Mouse (Mus musculus): ENCODE results near the gene Tmem45a2.

DNA sequence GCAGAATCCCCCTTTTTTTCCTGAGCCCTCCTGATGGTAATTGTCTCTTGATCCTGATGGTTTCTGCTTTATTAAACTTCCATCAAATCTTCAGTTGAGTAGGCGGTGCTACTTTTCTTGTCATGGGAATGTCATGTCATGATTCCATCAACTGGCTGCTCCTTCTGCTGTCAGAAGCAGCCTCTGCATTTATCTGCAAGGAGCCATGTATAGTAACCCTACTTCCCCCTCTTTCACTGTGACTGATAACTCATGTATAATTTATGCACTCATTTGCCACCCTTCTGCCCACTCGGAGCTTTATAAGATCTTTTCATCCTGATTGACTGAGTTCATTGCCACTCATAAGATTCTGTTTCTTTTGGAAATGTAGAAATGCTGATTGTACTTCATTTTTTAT lies 46.4 kb upstream of the Tmem45a2 start:
- TF ChIP-seq MAFK (IDR thresholded peaks at IDR 0.05; ENCODE audit: insufficient read depth, low read depth, low read length) (no peak), ZC3H11A (IDR thresholded peaks at IDR 0.05; ENCODE audit: borderline replicate concordance, low read depth, low read length) (no peak)
